Mouse (Mus musculus) limb, embryonic 11.5 days (tissue): ENCODE measurements at regions not wholly inside any gene's neighbourhood (a gene's known extent, or its start where the extent isn't known, plus 50 kb on each side); places are given as distances from the start of the nearest gene placed in this dataset.

Experiments used
- ATAC-seq: fragments of 200-750 bp; cut with Nextera tagmentation; 2 replicates; pipeline ENCODE4 v1.8.0; 2017; ENCODE audit warnings: low read depth; ENCODE audit not compliant: insufficient number of reproducible peaks, low FRiP score, low TSS enrichment
- DNase-seq: peaks from one replicate; pipeline ENCODE4 v3.0.0-alpha.2; 2015; ENCODE audit warnings: low spot score
- H3K27ac ChIP-seq: fragments of 300-500 bp; sonication (generic); replicated peaks from 2 replicates; pipeline ENCODE4 v1.5.1; 2014; ENCODE audit warnings: low read depth, mild to moderate bottlenecking, low read length
- H3K27me3 ChIP-seq: fragments of 300-500 bp; sonication (generic); 2 replicates; pipeline ENCODE4 v1.6.1; 2014; ENCODE audit warnings: mild to moderate bottlenecking, low read length, mixed read lengths; ENCODE audit not compliant: control insufficient read depth, insufficient read depth
- H3K36me3 ChIP-seq: fragments of 300-500 bp; sonication (generic); 2 replicates; pipeline ENCODE4 v1.6.1; 2014; ENCODE audit warnings: mild to moderate bottlenecking, low read length, moderate library complexity, mixed read lengths; ENCODE audit not compliant: control insufficient read depth, insufficient read depth
- H3K4me1 ChIP-seq: fragments of 300-500 bp; sonication (generic); 2 replicates; pipeline ENCODE4 v1.6.1; 2014; ENCODE audit warnings: low read length, mixed read lengths; ENCODE audit not compliant: control insufficient read depth, insufficient read depth
- H3K4me2 ChIP-seq: fragments of 300-500 bp; sonication (generic); 2 replicates; pipeline ENCODE4 v1.6.1; 2014; ENCODE audit warnings: low read depth, mild to moderate bottlenecking, moderate library complexity; ENCODE audit not compliant: severe bottlenecking
- H3K4me3 ChIP-seq: fragments of 300-500 bp; sonication (generic); 2 replicates; pipeline ENCODE4 v1.5.1; 2014; ENCODE audit warnings: low read depth, low read length
- H3K9ac ChIP-seq: fragments of 300-500 bp; sonication (generic); 2 replicates; pipeline ENCODE4 v1.6.1; 2014; ENCODE audit warnings: mild to moderate bottlenecking, low read length
- H3K9me3 ChIP-seq: fragments of 300-500 bp; sonication (generic); 2 replicates; pipeline ENCODE4 v1.6.1; 2016; ENCODE audit warnings: low read length; ENCODE audit not compliant: control insufficient read depth
- WGBS: fragments of 180-500 bp; shearing (Covaris S2); extraction: QIAGEN DNeasy Blood & Tissue Kit; methylation state at CpG from one replicate; pipeline ENCODE4 v1.1.7; 2014; 5-methylcytosine and 5-hydroxymethylcytosine counted together

DNA sequence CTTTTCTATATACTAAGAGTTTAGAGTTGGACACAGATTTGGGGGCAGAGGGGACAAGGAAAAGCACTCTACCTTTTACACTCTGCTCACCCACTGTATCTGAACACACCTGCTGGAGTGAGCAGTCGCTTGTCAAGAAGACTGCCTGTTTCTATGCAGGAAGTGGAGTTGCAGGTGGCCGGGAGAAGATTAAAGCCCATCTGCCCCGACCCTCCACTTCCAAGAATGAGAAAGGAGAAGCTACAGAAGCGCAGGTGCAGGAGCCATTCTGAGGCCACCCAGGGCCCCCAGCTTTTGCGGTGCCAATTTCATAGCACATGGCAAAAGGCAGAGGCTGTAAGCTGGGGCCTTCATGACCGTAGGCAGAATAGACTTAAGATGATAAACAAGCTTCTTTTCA lies 108.4 kb upstream of the Atp6ap2 start:
- 73% methylated on average over 6 of the region's 6 CpGs for WGBS
- ATAC-seq: no peak

DNA sequence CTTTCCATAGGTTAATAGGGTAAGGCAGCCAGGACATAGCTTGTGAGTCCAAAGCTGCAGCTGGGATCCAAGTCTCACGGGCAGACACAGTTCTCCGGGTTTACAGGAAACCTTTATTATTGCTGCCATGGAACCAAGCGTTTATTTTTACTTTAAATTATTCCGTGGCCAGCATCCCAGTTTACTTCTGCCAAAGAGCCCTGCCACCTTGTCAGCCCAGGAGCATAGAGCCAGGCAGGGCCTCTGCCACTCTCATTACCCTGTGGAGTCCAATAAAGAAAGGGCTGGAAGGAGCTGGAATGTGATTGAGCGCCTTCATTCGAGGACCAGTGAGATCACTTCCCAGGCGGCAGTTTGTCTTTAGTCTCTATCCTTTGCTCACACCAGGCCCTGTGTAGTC lies 96.6 kb upstream of the Atp6ap2 start:
- WGBS: 80% methylated on average over 7 of the region's 7 CpGs
- Histone ChIP-seq H3K9ac (no peak overlapping the region), H3K4me1 (no peaks in the 10 kb centered on the region), H3K27ac (no peak overlapping the region), H3K4me2 (no peak overlapping the region), H3K36me3 (no peaks in the 10 kb centered on the region), H3K9me3 (no peaks in the 10 kb centered on the region), H3K27me3 (peaks cover 4% of the 10 kb centered on the region; the same call in 1 of the 2 replicates), H3K4me3 (no peak overlapping the region)
- DNase-seq (no peak), ATAC-seq (no peak)

More for the DNA sequence above, 108.4 kb upstream of the Atp6ap2 start:
- no peaks in the 10 kb centered on the region for H3K27me3 ChIP-seq
- no peak overlapping the region for H3K4me3 ChIP-seq
- no peaks in the 10 kb centered on the region for H3K4me1 ChIP-seq
- H3K27ac ChIP-seq: no peak overlapping the region
- no peaks in the 10 kb centered on the region for H3K36me3 ChIP-seq
- DNase-seq: no peak
- H3K4me2 ChIP-seq: no peak overlapping the region
- no peaks in the 10 kb centered on the region for H3K9me3 ChIP-seq
- H3K9ac ChIP-seq: no peak overlapping the region

DNA sequence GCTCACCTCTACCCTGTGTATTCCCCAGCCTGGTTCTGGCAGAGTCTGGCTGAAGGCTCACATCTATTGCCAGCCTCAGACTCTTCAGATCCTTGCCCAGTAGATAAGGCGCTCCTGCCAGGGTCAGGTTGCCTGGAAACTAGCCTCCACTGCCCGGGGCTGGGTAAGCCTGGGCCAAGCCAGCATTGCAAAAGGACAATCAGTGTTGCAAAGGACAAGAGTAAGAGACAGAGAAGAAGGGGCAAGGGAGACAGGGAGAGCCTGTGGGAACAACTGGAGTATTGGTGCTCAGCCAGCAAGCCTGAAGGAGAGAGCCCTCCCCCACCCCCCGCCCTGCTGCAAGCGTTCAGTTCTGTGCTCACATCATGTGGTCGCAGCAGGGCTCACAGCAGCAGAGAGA lies 94.4 kb upstream of the Atp6ap2 start:
- Histone ChIP-seq H3K4me1 (no peaks in the 10 kb centered on the region), H3K4me2 (no peak overlapping the region), H3K27me3 (peaks cover 4% of the 10 kb centered on the region; the same call in 1 of the 2 replicates), H3K9me3 (no peaks in the 10 kb centered on the region), H3K36me3 (no peaks in the 10 kb centered on the region), H3K4me3 (no peak overlapping the region), H3K9ac (no peak overlapping the region), H3K27ac (no peak overlapping the region)
- ATAC-seq: no peak
- DNase-seq: no peak
- 64% methylated on average over 5 of the region's 5 CpGs for WGBS

DNA sequence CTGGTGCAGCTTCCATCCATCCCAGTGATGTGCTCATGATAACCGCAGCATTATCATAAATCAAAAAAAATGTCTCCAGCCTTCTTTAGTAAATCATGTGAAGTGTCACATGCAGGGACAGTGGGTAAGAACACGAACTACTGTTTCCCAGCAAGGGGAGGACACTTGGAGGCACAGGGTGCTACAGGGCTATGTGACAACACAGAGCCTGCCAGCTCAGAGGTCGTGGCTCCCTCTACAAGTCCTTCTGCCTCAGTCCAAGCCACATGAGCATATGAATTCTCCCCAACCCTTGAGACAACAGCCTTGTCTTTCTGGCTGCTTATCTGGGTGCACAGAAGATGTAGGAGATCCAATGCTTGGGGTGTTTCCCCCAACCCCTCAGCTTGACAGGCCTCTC lies 93.7 kb upstream of the Atp6ap2 start:
- no peak for ATAC-seq
- peaks cover 4% of the 10 kb centered on the region; the same call in 1 of the 2 replicates for H3K27me3 ChIP-seq
- no peak overlapping the region for H3K4me3 ChIP-seq
- H3K4me2 ChIP-seq: no peak overlapping the region
- H3K9me3 ChIP-seq: no peaks in the 10 kb centered on the region
- H3K9ac ChIP-seq: no peak overlapping the region
- no peaks in the 10 kb centered on the region for H3K36me3 ChIP-seq
- no peaks in the 10 kb centered on the region for H3K4me1 ChIP-seq
- no peak overlapping the region for H3K27ac ChIP-seq
- no peak for DNase-seq
- 74% methylated on average over 3 of the region's 3 CpGs for WGBS

DNA sequence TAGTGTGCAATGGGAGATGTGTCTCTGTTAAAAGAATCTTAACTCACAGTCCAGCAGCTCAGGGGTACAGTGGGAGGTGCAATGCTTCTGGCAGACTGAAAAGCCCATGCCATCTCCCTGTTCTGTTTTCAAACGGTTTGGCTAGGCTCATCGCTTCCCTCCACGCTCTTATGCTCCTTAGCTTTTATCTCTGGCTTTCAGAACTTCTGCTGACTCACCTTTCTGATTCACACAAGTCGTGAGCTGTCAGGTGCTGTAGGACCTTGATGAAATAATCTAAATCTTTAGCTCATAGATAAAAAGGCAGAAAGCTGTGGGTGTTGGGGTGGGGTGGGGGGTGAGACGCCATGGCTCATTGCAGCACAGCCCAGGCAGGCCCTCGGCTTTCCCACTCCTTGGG lies 93.1 kb upstream of the Atp6ap2 start:
- H3K36me3 ChIP-seq: no peaks in the 10 kb centered on the region
- no peak overlapping the region for H3K9ac ChIP-seq
- ATAC-seq (no peak), DNase-seq (no peak)
- no peaks in the 10 kb centered on the region for H3K4me1 ChIP-seq
- peaks cover 4% of the 10 kb centered on the region; the same call in 1 of the 2 replicates for H3K27me3 ChIP-seq
- no peak overlapping the region for H3K27ac ChIP-seq
- H3K4me2 ChIP-seq: no peak overlapping the region
- WGBS: 79% methylated on average over 6 of the region's 6 CpGs
- H3K9me3 ChIP-seq: no peaks in the 10 kb centered on the region
- H3K4me3 ChIP-seq: no peak overlapping the region

DNA sequence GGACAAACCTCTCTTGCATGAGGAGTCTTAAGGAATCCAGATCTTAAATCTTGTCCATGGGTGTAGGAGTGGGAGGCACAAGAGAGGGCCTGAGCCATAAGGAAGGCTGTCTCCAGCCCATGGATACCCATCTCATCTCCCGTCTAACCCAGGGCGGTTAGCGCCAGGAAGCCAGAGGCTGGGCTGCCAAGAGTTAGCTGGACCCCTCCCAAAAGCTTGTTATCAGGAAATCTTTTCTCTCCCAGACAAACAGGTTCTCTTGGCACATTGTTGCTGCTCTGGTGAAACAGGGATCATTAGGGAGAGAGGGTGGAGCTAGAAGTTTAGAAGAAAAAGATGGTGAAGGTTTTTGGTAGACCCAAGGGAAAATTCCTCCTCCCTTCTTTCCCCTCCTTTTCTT lies 87.0 kb upstream of the Atp6ap2 start:
- Histone ChIP-seq H3K9me3 (no peaks in the 10 kb centered on the region), H3K36me3 (no peaks in the 10 kb centered on the region), H3K27me3 (no peaks in the 10 kb centered on the region), H3K4me1 (no peaks in the 10 kb centered on the region), H3K4me2 (no peak overlapping the region), H3K9ac (no peak overlapping the region), H3K27ac (no peak overlapping the region), H3K4me3 (no peak overlapping the region)
- ATAC-seq (no peak), DNase-seq (no peak)
- 85% methylated on average over 3 of the region's 3 CpGs for WGBS

DNA sequence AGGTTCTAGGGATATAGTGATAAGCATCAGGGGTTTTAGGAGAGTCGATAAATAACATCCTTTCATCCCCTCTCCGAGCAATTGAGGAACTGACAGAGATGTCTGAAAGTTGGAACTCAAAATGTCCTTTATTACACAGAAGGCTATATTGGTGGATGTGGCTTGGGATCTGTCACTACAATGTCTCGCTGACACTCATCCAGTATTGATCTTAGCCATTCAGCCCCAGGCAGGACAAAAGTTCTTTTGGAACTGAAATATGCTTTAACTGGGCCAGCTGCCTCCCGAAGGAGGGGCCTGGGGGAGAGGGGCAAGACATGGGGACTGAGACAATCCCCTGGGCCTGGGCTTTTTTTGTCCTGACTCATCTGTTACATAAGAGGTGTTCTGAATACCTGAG lies 85.2 kb upstream of the Atp6ap2 start:
- ATAC-seq: no peak
- Histone ChIP-seq H3K9ac (no peak overlapping the region), H3K27me3 (no peaks in the 10 kb centered on the region), H3K4me3 (no peak overlapping the region), H3K4me1 (no peaks in the 10 kb centered on the region), H3K36me3 (no peaks in the 10 kb centered on the region), H3K9me3 (no peaks in the 10 kb centered on the region), H3K27ac (no peak overlapping the region), H3K4me2 (no peak overlapping the region)
- no peak for DNase-seq
- WGBS: 85% methylated on average over 4 of the region's 4 CpGs

DNA sequence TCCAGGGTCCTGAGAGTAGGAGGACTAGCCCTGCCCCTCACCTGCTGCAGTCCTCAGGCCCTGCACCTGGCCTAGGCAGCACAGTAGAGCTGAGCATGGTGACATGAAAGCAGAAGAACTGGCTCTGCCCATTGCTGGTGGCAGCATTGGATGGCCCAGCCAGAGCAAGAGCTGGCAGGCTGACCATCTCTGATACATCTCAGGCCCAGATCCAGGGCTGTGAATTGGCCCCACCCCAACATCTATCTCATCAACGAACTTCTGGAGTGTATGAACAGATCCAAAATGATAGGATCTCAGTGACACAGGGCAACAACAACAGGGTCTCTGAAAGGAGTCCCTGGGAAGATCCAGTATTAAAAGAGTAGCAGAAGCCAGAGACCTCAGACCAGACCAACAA lies 84.0 kb upstream of the Atp6ap2 start:
- no peak overlapping the region for H3K9ac ChIP-seq
- H3K4me3 ChIP-seq: no peak overlapping the region
- no peaks in the 10 kb centered on the region for H3K9me3 ChIP-seq
- ATAC-seq (no peak), DNase-seq (no peak)
- no peaks in the 10 kb centered on the region for H3K36me3 ChIP-seq
- no peak overlapping the region for H3K4me2 ChIP-seq
- no peak overlapping the region for H3K27ac ChIP-seq
- 71% methylated on average over 1 of the region's 1 CpGs for WGBS
- no peaks in the 10 kb centered on the region for H3K4me1 ChIP-seq
- no peaks in the 10 kb centered on the region for H3K27me3 ChIP-seq

DNA sequence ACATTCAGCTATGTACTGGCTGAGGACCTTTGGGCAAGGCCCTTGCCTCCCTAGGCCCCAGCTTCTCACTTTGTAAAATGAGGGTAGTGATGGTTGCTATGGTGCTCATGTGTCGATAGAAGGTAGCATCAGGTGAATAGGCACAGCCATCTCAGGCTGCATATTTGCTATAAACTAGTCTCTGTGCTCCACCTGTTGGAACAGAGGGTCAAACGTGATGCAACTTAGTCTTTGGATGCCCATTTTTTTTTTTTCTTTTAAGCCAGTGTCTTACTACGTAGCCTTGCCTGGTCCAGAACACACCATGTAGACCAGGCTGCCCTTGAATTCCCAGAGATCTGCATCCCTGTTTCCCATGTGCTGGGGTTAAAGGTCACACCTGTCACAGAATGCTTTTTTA lies 76.5 kb upstream of the Atp6ap2 start:
- Histone ChIP-seq H3K4me3 (no peak overlapping the region), H3K9me3 (no peaks in the 10 kb centered on the region), H3K9ac (no peak overlapping the region), H3K27me3 (no peaks in the 10 kb centered on the region; the same call in 1 of the 2 replicates), H3K4me2 (no peak overlapping the region), H3K36me3 (no peaks in the 10 kb centered on the region), H3K27ac (no peak overlapping the region), H3K4me1 (no peaks in the 10 kb centered on the region)
- no peak for DNase-seq
- no peak for ATAC-seq
- WGBS: 69% methylated on average over 3 of the region's 3 CpGs
